Mouse (Mus musculus) forebrain, embryonic 12.5 days (tissue): ENCODE results near the gene Plekha6. TPM values are rescaled to one million over a fixed set of nuclear protein-coding genes. Genes with fewer than 3 reads are reported as not detected.

Experiments
- ATAC-seq: fragments of 200-750 bp; cut with Nextera tagmentation; 2 replicates; pipeline ENCODE4 v1.8.0; 2017; ENCODE audit warnings: moderate TSS enrichment; ENCODE audit not compliant: low FRiP score
- H3K27ac ChIP-seq: fragments of 300-500 bp; sonication (generic); 2 replicates; pipeline ENCODE4 v1.5.1; 2016; ENCODE audit warnings: mild to moderate bottlenecking
- H3K27me3 ChIP-seq: fragments of 300-500 bp; sonication (generic); 2 replicates; pipeline ENCODE4 v1.6.1; 2016; ENCODE audit warnings: mild to moderate bottlenecking
- H3K36me3 ChIP-seq: fragments of 300-500 bp; sonication (generic); replicated peaks from 2 replicates; pipeline ENCODE4 v1.6.1; 2016; ENCODE audit warnings: mild to moderate bottlenecking
- H3K4me1 ChIP-seq: fragments of 300-500 bp; sonication (generic); 2 replicates; pipeline ENCODE4 v1.6.1; 2016
- H3K4me2 ChIP-seq: fragments of 300-500 bp; sonication (generic); 2 replicates; pipeline ENCODE4 v1.6.1; 2016; ENCODE audit warnings: mild to moderate bottlenecking, moderate library complexity
- H3K4me3 ChIP-seq: fragments of 300-500 bp; sonication (generic); replicated peaks from 2 replicates; pipeline ENCODE4 v1.5.1; 2016; ENCODE audit warnings: mild to moderate bottlenecking
- H3K9ac ChIP-seq: fragments of 300-500 bp; sonication (generic); 2 replicates; pipeline ENCODE4 v1.6.1; 2016; ENCODE audit warnings: mild to moderate bottlenecking
- H3K9me3 ChIP-seq: fragments of 300-500 bp; sonication (generic); 2 replicates; pipeline ENCODE4 v1.6.1; 2016
- WGBS: fragments of 180-500 bp; shearing (Covaris S2); methylation state at CpG from one replicate; pipeline ENCODE4 v1.1.7; 2016; 5-methylcytosine and 5-hydroxymethylcytosine counted together
- polyA plus RNA-seq: library from polyadenylated mRNA; unstranded; fragments of >200 nt; fragmentation: Nextera tagmentation; extraction: Ambion mirVana; gene quantifications from 2 replicates; pipeline ENCODE4 v1.2.1, GENCODE M21; 2016

Plekha6 gene
- polyA plus RNA-seq, 1 experiment from 2014 or later: 20.6 TPM

DNA sequence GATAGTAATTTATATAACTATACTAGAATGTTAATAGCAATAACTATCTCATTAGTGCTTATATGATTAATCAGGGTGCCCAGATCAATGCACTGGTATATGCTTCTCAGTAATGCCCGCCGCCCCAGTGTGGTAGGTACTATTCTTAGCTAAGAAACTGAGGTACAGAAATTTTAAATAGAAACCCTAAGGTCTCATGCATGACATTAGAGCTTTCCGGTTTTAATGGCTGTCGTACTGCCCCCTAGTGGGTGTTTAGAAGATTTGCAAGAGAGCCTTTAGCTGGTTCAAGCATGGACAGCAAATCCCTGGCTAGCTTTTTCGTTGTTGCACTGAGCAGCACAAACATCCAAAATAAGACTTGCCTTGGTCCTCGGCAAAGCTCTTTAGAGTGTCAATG is 143.3 kb downstream of the Plekha6 start:
- ATAC-seq: peak; percentile 55
- H3K27me3 ChIP-seq: peaks cover 7% of the 10 kb centered on the region; the same call in 1 of the 2 replicates
- no peaks in the 10 kb centered on the region for H3K36me3 ChIP-seq
- WGBS: 16% methylated on average over 6 of the region's 6 CpGs
- peaks cover 15% of the 10 kb centered on the region for H3K4me1 ChIP-seq
- no peak overlapping the region for H3K9ac ChIP-seq
- no peak overlapping the region for H3K27ac ChIP-seq
- H3K4me2 ChIP-seq: no peak overlapping the region
- no peaks in the 10 kb centered on the region for H3K9me3 ChIP-seq
- H3K4me3 ChIP-seq: no peak overlapping the region

DNA sequence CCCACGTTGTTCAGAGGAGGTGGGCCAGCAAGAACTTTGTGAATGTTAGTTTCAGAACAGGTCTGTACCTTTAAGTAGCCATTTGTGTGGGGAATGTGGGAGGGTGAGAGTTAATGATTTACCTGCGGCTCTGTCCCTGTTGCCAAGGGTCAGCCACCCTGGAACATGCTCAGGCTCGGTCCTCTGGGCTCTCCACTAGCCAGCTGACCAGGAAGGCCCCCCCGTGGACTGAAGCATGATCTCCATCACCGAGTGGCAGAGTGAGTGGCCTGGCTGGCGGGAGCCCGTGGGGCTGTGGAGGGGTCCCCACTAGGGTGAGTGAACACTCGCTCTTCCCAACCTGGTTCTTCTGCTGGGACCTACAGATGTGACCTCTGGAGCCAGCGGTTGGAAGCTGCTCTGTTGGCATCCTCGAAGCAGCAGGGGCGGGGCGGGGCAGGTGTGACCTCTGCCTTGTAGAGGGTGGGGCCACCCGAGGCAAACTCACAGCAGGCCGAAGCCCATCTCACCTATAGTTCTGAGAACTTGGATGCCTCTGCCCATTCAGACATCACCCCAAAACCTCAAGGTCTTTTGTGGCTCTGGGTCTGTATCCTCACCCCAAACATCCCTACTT is 145.8 kb downstream of the Plekha6 start, which contains the start of gene Golt1a:
Gene Golt1a, plus strand, starts transcription at position 149 of the 616 bp plus-strand sequence.
- H3K4me1 ChIP-seq: peaks cover 19% of the 10 kb centered on the region
- no peak within 1 kb of the TSS for H3K4me2 ChIP-seq
- H3K27ac ChIP-seq: no peak within 1 kb of the TSS
- H3K36me3 ChIP-seq: no peaks in the 10 kb centered on the region
- 77% methylated on average over 14 of the region's 14 CpGs for WGBS
- H3K9ac ChIP-seq: no peak within 1 kb of the TSS
- H3K4me3 ChIP-seq: no peak within 1 kb of the TSS
- peaks cover 12% of the 10 kb centered on the region; the same call in 1 of the 2 replicates for H3K27me3 ChIP-seq
- ATAC-seq: no peak
- no peaks in the 10 kb centered on the region for H3K9me3 ChIP-seq

DNA sequence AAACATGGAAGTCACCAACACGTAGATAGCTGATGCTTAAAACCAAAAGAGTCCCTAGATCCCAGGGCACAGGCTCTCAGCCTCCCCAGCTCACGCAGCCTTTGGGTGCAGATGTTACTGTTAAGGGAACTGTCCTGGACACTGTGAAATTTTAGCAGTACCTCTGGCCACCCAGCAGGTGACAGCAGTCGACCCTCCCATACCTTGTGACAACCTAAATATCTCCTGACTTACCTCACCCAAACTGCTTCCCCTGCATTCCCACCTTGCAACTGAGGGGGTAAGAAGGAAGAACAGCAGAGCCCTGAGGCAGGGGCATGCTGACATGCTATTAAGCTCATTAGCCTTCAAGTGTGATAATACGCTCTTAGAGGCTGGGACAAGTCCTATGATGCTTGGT is 147.2 kb downstream of the Plekha6 start:
- no peak for ATAC-seq
- Histone ChIP-seq H3K4me1 (peaks cover 19% of the 10 kb centered on the region), H3K27me3 (peaks cover 12% of the 10 kb centered on the region; the same call in 1 of the 2 replicates), H3K9me3 (no peaks in the 10 kb centered on the region), H3K9ac (no peak overlapping the region), H3K27ac (no peak overlapping the region), H3K36me3 (no peaks in the 10 kb centered on the region), H3K4me3 (no peak overlapping the region), H3K4me2 (no peak overlapping the region)
- WGBS: 65% methylated on average over 4 of the region's 4 CpGs

DNA sequence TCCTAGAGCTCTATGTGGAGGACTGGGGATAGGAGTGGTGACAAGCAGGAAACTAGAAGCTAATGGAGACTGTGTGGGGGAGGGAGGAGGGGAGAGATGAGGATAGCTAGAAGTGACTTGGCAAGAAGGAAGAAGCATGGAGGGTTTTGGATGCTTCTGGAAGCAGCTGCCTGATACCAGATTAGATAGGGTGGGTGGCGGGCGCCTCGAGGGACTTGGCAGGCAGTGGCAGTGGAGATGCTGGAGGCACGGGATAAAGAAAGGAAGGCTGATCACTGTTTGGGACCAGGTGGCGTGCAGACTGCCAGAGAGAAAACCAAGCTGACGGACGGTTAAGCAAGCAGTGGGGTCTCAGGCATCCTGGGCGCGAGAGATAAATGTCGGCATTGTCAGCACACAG is 147.9 kb downstream of the Plekha6 start:
- Histone ChIP-seq H3K36me3 (no peaks in the 10 kb centered on the region), H3K4me1 (peaks cover 16% of the 10 kb centered on the region), H3K4me3 (no peak overlapping the region), H3K9me3 (no peaks in the 10 kb centered on the region), H3K4me2 (no peak overlapping the region), H3K9ac (no peak overlapping the region), H3K27ac (0 out of 2 replicates have a peak overlapping the region, but pooled peaks have one; percentile 10), H3K27me3 (peaks cover 12% of the 10 kb centered on the region; the same call in 1 of the 2 replicates)
- ATAC-seq: 0 out of 2 replicates have a peak, but pooled peaks have one; percentile 19
- WGBS: 27% methylated on average over 10 of the region's 10 CpGs

DNA sequence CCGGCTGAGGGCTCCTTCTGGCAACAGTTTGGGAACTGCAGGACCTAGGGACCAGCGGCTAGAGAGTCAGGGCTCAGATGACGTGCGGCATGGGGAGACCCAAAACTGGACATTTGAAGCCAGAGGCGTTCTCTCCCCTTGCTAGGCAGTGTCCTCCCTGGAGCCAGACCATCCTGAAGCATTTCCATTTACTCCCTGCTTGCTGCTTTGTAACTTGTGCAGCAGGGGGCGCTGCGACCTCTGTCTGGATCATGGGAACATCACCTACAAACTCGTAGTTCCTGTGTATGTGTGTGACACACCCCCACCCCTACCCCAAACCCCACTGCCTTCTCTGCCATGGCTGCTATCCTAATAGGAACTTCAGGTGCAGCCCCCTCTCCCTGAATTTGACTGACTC is 150.4 kb downstream of the Plekha6 start:
- ATAC-seq: no peak
- Histone ChIP-seq H3K9ac (no peak overlapping the region), H3K4me2 (no peak overlapping the region), H3K4me3 (no peak overlapping the region), H3K27me3 (peaks cover 12% of the 10 kb centered on the region; the same call in 1 of the 2 replicates), H3K27ac (no peak overlapping the region), H3K9me3 (no peaks in the 10 kb centered on the region), H3K36me3 (no peaks in the 10 kb centered on the region), H3K4me1 (peaks cover 15% of the 10 kb centered on the region)
- WGBS: 21% methylated on average over 8 of the region's 8 CpGs

DNA sequence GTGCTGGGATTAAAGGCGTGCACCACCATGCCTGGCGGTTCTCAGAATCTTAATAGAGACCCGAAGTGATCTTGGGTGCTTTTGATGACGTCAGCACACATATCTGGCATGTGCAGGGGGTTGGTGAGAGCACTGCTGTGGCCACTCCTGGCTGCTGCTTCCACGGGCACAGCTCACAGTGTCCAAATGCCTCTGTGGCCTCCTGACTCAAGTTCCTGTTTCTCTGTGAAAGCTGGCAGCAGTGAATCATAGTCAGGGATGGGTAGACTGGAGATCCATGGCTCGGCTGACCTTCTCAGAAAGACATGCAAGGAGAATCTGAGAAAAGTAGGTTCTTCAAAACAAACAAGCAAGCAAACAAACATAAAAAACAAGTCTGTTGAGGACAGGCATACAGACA is 151.8 kb downstream of the Plekha6 start:
- ATAC-seq: no peak
- H3K36me3 ChIP-seq: no peaks in the 10 kb centered on the region
- H3K4me2 ChIP-seq: no peak overlapping the region
- H3K4me3 ChIP-seq: no peak overlapping the region
- no peak overlapping the region for H3K9ac ChIP-seq
- H3K27ac ChIP-seq: no peak overlapping the region
- H3K27me3 ChIP-seq: peaks cover 15% of the 10 kb centered on the region; the same call in 1 of the 2 replicates
- 85% methylated on average over 6 of the region's 6 CpGs for WGBS
- no peaks in the 10 kb centered on the region for H3K9me3 ChIP-seq
- H3K4me1 ChIP-seq: peaks cover 15% of the 10 kb centered on the region

DNA sequence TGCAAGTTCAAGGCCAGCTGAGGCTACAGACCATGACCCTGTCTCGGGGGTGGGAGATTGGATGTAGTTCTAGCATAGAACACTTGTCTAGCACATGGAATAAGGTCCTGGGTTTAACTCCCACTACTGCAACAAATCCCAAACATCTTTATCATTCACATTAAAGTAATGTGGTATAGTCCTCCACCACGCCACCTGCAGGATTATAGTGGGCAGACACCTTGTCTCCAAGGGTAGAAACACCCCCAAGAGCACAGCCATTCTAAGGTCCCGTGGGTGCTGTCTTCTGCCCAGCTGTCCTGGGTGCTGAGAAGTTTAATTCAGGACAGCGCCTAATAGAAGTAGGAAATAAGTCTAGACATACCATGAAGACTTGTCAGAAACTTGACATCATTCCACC is 152.6 kb downstream of the Plekha6 start:
- no peaks in the 10 kb centered on the region for H3K36me3 ChIP-seq
- H3K27me3 ChIP-seq: peaks cover 9% of the 10 kb centered on the region; the same call in 1 of the 2 replicates
- no peak overlapping the region for H3K4me3 ChIP-seq
- H3K9ac ChIP-seq: no peak overlapping the region
- WGBS: 86% methylated on average over 4 of the region's 4 CpGs
- no peak overlapping the region for H3K27ac ChIP-seq
- peaks cover 12% of the 10 kb centered on the region for H3K4me1 ChIP-seq
- no peaks in the 10 kb centered on the region for H3K9me3 ChIP-seq
- no peak overlapping the region for H3K4me2 ChIP-seq
- ATAC-seq: no peak

DNA sequence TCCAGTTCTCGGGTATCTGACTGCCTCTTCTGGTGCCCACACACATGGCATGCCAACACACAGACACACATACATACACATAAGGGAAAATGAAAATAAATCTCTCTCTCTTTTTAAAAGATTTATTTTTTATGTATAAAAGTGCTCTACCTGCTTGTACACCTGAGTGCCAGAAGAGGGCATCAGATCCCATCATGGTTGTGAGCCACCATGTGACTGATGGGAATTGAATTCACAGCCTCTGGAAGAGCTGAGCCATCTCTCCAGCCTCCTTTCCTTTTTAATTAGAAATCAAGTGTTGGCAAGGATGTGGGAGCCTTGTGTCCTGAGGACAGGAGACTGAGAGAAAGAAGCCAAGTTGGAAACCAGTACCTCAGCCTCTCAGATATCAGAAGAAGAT is 153.1 kb downstream of the Plekha6 start:
- Histone ChIP-seq H3K36me3 (no peaks in the 10 kb centered on the region), H3K9ac (no peak overlapping the region), H3K27me3 (peaks cover 9% of the 10 kb centered on the region; the same call in 1 of the 2 replicates), H3K4me2 (no peak overlapping the region), H3K4me1 (peaks cover 6% of the 10 kb centered on the region), H3K9me3 (no peaks in the 10 kb centered on the region), H3K27ac (no peak overlapping the region), H3K4me3 (no peak overlapping the region)
- WGBS: 88% methylated on average over 1 of the region's 1 CpGs
- no peak for ATAC-seq

DNA sequence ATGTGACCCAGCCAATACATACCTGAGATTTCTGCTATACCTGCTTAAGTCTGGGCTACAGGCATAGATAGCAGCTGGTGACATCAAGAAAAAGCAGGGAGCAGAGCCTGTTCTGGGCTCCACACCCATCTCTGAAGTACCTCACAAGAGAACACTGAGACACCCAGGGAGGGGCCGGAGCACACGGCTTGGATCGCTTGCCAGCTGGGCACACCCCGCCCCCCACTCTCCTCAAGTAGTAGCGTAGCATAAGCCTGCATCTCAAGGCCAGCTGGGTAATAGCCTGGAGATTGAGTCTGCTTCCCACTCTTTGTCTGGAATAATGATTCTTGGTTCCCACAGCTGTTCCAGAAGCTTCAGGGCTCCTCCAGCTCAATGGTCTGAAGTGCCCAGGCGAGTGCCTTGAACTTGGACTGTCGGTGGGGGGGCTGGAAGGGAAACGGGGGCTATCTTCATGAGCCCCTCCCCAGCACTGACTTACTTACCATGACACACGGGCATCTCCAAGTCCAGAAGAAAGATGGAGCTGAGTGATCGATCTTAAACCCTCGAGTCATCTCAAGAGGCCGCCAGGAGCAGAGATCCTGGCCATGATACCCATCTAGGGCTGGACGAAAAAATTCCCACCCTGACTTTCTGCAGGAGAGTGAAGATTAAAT is 157.4 kb downstream of the Plekha6 start, which contains the start of gene Kiss1:
Gene Kiss1, plus strand, starts transcription at position 609 of the 659 bp plus-strand sequence.
- Histone ChIP-seq H3K36me3 (no peaks in the 10 kb centered on the region), H3K9ac (no peak within 1 kb of the TSS), H3K27me3 (peaks cover 4% of the 10 kb centered on the region; the same call in 1 of the 2 replicates), H3K27ac (no peak within 1 kb of the TSS), H3K9me3 (no peaks in the 10 kb centered on the region), H3K4me1 (no peaks in the 10 kb centered on the region), H3K4me2 (no peak within 1 kb of the TSS), H3K4me3 (no peak within 1 kb of the TSS)
- no peak for ATAC-seq
- 81% methylated on average over 13 of the region's 13 CpGs for WGBS

DNA sequence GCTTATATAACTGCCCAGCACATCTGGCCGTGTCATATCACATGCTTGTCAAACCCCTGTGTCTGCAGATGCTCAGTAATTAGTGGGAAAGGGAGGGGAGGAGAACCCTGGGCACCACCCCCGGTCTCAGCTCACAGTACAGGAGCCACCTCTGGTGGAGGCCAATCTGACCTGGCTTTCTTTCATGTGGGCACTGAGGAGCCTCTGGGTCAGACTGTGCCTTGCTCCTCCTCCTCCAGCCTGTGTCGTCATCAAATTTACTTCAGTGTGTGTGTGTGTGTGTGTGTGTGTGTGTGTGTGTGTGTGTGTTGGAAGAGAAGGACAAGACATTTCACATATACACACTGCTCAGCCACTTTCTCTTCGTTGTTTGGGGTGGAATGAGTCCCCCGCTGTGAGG is 159.3 kb downstream of the Plekha6 start:
- Histone ChIP-seq H3K27me3 (peaks cover 16% of the 10 kb centered on the region), H3K4me2 (no peak overlapping the region), H3K4me3 (no peak overlapping the region), H3K9ac (no peak overlapping the region), H3K4me1 (peaks cover 5% of the 10 kb centered on the region), H3K36me3 (no peaks in the 10 kb centered on the region), H3K9me3 (no peaks in the 10 kb centered on the region), H3K27ac (no peak overlapping the region)
- no peak for ATAC-seq
- 54% methylated on average over 5 of the region's 5 CpGs for WGBS

DNA sequence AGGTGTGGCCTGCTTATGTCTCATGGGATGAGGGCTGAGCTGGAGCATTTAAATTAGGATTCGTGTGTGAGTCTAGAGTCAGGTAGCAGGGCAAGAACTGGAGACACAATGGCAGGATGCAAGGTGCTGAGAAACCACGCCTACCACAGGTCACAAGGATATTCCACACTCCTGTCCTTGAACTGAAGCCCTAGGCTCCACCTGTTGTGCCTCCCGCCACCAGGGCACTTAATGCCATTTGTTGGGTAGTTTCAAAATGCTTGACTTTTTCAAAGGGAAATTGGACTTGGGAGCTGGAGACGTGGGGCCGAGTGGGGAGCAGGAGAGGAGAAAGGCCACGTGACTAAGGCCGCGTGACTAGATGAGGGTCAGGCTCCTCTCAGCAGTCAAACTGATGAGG is 161.9 kb downstream of the Plekha6 start:
- Histone ChIP-seq H3K36me3 (no peaks in the 10 kb centered on the region), H3K4me1 (peaks cover 26% of the 10 kb centered on the region), H3K4me3 (no peak overlapping the region), H3K9ac (no peak overlapping the region), H3K27ac (no peak overlapping the region), H3K9me3 (no peaks in the 10 kb centered on the region), H3K27me3 (peaks cover 35% of the 10 kb centered on the region), H3K4me2 (no peak overlapping the region)
- WGBS: 85% methylated on average over 8 of the region's 8 CpGs
- no peak for ATAC-seq

DNA sequence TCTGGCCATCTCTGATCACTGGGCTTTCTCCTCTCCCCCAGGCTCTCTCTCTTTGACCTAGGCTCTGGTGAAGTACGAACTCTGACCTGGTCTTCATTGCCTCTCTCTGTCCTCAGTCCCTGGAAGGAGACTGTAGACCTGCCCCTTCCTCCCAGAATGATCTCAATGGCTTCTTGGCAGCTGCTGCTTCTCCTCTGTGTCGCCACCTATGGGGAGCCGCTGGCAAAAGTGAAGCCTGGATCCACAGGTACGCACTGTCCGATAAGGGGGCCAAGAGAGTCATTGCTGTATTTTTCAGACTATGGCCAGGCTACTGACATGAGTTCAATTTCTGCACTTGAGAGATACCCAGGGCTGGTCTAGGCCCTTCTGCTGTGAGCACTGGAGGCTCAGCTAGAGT is 163.1 kb downstream of the Plekha6 start:
- Histone ChIP-seq H3K36me3 (no peaks in the 10 kb centered on the region), H3K4me2 (no peak overlapping the region), H3K4me1 (peaks cover 32% of the 10 kb centered on the region), H3K9me3 (no peaks in the 10 kb centered on the region), H3K4me3 (no peak overlapping the region), H3K9ac (no peak overlapping the region), H3K27ac (no peak overlapping the region), H3K27me3 (peaks cover 46% of the 10 kb centered on the region)
- 52% methylated on average over 5 of the region's 5 CpGs for WGBS
- ATAC-seq: no peak
